Mouse (Mus musculus): ENCODE measurements around the gene Chchd5.

- TF ChIP-seq CTCF (IDR thresholded peaks at IDR 0.05; ENCODE audit: borderline replicate concordance, insufficient read depth, low read depth, low read length) (no peak), POLR2A (IDR thresholded peaks at IDR 0.05; ENCODE audit: borderline replicate concordance, insufficient read depth, low read length) (no peak)
Observed at GRCm38 (mm10) chr2:129183561-129184031, 54.1 kb downstream of the Chchd5 start.

Measured in cerebellum, adult 2 months (tissue).